Mouse (Mus musculus): Measurements from ENCODE around the gene Slc29a4.
A peak's percentile ranks its signal among the peaks of the same experiment; 100 is the strongest.

The Slc29a4 gene

DNA sequence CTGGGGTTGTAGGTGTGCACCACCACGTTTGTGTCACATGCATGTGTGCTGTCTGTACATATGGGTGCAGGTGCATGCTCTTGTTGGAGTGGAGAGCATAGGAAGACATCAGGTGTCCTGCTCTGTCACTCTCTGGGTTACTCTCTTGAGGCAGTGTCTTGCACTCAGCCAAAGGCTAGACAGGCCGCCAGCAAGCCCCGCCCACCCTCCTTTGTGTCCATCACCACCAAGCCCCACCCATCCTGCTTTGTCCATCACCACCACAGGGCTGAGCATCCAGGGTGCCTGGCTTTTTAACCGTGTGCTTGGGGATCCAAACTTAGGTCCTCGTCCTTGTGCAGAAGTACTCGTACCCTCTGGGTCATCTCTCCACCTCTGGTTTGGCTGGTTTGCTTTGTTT, 3.9 kb downstream of the Slc29a4 start:
- no peak for DNase-seq (ENCODE audit: low spot score)

DNA sequence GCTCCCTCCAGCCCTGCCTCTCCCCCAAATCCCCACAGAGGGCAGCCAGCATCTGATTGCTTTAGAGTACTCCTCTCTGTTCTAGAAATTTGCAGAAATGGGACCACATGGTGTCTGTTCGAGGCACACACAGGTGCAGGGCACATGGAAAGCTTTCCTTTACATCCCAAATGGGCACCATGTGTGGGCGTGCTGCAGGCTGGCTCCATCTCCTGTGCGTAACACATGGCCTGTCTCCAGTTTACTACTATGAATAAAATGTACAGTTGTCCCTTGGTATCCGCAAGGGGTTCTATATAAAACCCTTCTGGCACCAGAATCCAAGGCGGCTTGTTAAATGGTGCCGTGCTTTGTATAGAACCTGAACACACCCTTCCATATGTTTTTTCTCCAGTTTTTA, 4.6 kb downstream of the Slc29a4 start:
- peak; percentile 71 for DNase-seq (ENCODE audit: low spot score)

DNA sequence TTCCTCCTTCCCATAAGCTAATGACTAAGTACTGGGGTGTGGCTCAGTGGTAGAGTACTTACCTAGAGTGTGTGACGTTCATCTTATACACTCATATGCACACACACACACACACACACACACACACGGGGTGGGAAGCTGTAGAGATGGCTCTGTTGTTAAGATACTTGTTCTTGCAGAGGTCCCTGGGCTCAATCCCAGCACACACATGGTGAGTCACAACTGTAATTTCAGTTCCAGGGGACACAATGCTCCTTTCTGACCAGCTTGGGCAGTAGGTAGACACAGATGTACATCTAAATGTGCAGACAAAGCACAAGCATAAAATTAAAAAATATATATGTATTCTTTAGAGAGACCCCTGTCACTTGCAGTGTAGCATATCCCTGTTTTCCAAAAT, 5.4 kb downstream of the Slc29a4 start:
- DNase-seq (ENCODE audit: low spot score): no peak

DNA sequence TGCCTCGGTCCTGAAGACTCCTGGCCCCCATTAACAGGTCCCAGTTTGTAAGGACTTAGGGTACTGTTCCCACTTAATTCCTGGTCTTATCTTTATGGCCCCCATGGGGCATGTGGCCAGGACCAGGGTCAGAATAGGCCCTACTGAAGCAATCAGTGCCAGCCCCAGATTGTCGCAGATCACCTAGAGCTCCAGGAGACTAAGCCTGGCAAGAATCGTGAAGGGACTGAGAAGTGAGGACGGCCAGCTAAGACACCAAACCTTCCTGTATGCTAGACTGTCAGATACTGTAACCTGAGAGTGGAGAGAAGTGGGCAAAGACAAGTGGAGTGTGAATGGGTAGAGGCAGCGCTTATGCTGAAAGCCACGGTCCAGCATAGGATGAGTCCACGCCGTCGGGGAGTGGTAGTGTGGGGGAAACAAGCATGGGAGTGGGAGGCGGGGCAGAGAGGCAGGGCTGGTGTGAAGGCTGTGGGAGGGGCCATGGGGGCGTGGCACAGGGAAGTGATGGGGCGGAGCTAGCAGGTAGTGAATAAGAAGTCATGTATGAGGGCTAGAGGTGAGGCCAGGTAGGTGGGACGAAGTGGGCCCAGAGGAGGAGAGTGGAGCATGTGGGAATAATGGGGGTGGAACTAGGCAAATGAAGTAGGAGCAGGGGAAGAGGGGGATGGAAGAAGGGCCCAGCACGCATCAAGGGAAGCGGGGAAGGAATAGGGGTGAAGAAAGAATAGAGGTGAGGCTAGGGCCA, 8.7 kb downstream of the Slc29a4 start:
- DNase-seq (ENCODE audit: low spot score): no peak

DNA sequence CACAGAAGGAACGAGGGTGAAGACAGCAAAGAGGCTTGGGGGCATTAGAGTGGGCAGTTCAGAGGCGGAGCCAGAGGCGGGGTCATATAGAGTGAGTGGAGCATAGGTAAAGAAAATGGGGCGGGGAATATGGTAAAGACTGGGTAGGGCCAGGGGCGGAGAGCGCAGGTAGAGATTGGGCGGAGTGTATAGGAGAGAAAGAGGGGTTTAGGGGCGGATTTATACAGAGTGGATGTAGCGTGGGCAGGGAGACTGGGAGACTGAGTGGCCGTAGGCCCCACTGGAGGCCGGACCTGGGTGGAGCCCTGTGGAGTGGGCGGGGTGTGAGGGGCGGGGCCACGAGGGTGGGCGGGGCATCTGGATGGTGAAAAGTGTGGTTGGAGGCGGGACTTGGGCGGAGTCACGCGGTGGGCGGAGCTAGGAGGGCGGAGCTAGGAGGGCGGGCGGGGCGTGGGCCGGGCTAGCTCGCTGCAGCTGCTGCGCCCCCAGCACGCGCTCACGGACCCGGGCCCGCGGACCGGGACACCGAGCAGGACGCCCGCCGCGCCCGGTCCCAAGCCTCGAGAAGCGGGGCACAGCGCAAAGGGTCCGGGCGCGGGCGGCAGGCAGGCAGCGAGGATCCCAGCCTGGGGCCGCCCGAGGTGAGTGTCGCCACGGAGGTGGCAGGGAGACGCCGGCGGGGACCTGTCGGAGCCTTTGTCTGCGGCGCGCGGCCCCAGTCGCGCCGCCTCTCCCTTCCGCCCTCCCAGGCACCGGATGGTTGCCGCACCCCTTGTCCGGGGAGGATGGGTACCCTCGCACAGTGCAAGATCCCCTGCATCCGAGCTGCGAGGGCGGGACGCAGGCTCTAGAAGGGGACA, 9.6 kb downstream of the Slc29a4 start:
- no peak for DNase-seq (ENCODE audit: low spot score)

DNA sequence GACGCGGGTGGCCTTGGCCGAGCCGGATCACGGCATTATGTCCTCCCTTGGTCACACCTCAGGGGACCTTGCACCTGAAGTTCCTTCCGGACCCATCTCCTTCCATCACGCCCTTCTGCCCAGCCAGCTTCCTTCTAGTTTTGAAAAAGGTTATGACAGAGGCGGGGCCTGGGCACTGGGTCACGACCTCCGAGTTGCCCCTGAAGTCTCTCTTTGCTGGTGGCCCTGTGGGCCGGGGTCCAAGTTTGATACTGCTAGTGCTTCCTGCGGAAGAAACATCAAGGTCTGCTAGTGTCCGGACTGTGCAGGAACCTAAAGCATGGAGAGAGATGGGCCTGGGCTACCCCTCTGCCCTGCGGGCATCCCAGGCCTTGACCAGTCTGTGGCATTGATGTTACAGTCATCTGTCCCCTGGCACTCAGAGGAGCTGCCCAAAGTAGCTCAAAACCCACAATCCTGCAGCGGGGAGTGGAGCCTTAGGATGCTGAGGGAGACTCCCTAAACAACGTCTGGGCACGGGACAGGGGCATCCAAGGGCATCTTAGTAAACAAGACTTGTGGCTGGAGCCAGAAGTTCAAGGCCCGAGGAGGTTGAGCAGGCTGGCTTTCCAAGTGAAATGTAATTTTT, 10.3 kb downstream of the Slc29a4 start:
- no peak for DNase-seq (ENCODE audit: low spot score)

DNA sequence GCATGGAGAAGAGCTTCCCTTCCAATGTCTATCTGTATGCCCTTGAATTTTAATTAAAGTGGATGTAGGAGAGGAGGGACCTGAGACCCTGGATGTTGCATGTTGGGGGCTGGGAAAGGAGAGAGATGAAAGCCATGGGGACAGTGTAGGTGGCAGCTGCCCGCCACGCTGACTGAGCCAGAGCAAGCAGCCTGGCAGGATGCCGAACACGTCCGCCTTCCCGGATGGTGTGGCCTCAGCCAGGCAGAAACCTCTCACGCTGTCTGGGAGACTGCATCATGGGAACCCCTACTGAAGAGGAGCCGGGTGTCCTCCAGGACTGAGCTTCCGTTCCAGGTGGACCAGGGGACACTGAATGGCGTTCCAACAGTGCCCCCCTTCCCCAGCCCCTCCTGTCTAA, 11.3 kb downstream of the Slc29a4 start:
- peak; percentile 55 for DNase-seq (ENCODE audit: low spot score)

DNA sequence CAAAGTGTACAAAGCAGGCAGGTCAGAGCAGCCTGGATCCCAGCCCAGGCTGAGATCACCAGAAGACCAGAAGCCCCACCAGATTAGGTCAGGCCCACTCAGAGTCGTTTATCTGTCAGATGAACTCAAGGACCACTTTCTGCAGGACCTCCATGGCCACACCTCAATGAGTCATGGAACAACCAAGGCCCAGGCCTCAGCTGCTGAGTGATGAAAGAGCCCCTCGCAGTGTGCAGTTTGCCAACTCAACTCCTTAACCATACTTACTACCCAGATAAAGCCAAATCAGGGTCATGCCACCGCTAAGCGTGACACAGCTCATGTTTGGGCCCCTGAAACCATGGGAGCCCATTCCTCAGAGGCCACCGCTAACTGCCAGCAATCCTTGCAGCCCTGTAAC, 15.4 kb downstream of the Slc29a4 start:
- no peak for DNase-seq (ENCODE audit: low spot score)

DNA sequence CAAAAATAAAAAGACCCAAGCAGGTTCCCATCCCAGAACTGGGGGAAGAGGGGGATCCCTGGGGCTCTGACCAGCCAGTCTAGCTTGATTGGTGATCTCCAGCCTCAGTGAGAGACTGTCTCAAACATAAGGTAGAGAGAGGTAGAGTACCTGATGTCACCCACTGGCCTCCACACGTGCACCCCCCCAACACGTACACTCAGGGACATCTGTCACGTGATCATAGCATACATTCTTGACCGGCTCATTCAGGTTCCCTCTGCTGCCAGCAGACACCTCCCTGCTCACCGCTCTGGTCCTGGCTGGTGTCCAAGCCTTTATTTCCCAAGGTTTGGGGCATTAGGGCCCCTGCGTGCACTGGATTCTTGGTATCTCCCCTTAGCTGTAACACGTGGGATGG, 17.1 kb downstream of the Slc29a4 start:
- DNase-seq (ENCODE audit: low spot score): no peak

DNA sequence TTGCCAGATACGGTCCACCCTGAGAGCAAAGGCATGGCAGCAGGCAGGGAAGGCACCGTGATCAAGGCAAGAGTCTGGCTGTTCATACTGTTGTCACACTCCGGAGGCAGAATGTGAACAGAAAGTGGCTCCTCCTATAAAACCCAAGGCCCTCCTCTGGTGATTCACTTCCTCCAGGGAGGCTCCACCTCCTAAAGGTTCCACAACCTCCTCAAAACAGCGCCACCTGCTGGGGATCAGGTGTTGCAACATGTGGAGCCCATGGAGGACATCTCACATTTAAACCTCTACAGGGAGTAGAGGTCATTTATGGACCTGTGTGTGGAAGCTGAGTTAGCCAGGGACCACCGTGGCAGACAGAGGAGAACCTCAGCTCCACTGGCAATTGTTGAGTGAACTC, 20.1 kb downstream of the Slc29a4 start:
- DNase-seq (ENCODE audit: low spot score): no peak

DNA sequence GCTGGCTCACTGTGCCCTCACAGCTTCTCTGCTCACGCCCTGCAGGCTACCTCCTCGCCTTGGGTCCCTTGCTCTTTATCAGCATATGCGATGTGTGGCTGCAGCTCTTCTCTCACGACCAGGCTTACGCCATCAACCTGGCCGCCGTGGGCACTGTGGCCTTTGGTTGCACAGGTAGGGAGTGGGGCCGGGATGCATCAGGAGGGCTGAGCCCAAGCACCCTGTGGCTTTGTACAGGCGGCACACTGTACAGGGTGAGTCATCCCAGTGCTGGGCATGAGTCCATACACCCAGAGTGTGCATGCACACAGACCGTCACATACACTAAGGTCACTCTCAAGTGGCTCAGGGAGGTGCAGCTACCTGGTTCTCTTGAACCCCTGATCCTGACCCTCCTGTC, 21.7 kb downstream of the Slc29a4 start:
- no peak for DNase-seq (ENCODE audit: low spot score)

DNA sequence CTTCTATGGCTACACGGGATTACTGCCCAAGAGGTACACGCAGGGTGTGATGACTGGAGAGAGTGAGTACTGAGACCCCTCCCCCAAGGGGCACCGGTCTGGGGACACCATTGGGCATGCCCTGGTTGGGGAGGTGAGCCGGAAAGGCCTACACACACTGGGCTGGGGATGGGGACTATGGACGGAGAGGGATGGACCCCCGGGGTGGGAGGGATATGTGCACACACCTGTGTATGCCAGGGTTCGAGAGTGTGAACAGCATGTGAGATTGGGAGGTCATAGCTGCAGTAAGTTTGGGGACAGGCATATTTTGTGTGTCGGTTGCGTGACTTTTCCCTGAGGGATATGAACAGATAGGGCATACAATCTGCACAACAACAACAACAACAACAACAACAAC, 22.7 kb downstream of the Slc29a4 start:
- no peak for DNase-seq (ENCODE audit: low spot score)

DNA sequence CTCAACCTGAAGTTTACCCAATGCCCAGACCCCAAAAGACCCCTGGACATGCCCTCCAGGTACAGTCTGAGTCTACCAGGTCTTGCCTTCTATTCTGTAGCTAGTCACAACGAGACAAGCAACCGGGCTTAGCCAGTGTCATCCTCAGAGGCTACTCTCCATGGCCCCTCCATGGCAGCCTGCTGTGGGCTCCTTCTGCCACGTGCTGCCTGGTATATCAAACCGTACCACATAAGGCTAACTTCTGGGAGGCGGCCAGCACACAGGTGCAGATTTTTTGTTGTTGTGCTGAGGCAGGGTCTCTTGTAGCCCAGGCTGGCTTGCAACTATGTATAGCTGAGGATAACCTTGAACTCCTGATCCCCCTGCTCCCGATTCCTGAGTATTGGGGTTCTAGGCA, 23.7 kb downstream of the Slc29a4 start:
- DNase-seq (ENCODE audit: low spot score): no peak

DNA sequence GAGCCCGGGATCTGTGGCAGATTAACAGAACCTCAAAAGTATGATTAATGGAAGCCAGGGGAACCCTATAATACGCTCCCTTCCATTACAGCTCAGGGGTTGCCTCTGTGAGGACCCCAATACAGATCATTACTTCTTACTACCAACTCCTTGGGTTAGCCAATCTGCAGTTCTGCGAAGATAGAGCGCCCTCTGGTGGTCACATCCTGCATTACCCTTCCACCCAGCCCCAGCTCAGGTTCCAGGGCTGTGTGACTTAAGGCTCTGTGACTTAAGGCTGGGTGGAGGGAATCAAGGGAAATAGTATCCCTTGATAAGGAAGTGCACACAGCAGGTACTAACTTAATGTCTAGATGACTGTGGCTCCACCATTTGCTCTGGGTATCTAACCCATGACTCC, 25.7 kb downstream of the Slc29a4 start:
- peak; percentile 82 for DNase-seq (ENCODE audit: low spot score)

DNA sequence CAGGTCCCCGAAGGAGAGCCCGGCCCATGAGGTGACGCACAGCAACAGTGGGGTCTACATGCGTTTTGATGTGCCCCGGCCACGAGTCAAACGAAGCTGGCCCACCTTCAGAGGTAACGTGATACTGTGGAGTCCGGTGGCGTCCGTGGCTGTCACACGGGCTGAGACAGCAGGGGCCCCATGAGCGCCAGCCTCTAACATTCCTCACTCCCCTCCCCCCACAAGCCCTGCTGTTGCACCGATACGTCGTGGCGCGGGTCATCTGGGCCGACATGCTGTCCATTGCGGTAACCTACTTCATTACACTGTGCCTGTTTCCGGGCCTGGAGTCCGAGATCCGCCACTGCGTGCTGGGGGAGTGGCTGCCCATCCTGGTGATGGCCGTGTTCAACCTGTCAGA, 26.2 kb downstream of the Slc29a4 start:
- DNase-seq (ENCODE audit: low spot score): no peak

DNA sequence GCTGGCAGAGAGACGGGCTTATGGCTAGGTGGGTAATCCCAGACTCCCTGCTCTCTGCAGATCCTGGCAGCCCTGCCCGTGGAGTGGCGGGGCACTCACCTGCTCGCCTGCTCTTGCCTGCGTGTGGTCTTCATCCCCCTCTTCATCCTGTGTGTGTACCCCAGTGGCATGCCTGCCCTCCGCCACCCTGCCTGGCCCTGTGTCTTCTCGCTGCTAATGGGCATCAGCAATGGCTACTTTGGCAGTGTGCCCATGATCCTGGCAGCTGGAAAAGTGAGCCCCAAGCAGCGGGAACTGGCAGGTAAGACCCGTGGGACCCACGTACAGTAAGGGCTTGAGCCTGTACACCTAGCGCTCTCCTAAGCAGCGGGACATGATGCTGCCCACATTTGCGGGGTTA, 27.6 kb downstream of the Slc29a4 start:
- no peak for DNase-seq (ENCODE audit: low spot score)

DNA sequence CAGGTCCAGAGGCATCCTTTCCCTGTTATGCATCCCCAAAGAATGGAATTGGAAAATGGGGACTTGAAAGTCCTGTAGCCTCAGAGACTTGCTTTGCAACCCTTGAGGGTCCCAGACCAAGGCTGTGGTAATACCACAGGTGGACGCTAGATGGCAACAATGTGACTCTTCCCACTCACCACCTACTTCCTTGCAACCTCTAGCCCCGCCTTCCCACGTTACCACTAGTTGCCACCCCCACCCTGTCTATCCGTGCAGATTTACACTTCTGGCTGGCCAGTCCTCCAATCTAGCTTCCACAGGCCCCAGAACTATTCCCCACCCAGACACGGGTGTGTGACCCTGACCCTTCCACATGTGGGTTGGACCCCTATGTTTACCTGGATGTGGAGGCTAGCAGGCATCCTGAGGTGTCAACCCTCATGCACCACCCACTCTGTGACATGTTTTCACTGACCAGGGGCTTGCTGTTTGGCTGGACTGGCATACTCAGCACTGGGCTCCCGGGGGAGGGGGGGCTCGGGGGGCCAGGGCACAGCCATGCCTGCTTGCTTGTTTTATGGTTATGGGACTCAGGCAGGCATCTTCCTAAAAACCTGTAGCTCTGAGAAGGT, 31.3 kb downstream of the Slc29a4 start:
- DNase-seq (ENCODE audit: low spot score): peak; percentile 70

DNA sequence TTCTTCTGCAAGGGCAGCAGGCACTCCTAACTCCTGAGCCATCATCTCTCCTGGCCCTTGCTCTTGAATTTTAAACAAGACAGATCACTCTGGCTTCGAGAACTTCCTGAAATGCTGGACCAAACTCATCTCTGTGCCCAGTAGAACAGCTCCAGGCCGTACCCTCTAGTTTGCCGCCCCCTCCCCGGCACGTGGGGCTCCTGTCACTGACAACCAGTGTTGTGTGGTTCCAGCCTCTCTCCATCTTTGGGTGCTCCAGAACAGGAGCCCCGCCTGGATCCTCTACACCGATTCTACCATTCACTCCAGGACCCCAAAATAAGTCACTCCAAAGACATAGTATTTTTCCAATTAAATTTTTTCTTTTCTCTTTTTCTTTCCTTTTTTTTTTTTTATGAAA, 32.0 kb downstream of the Slc29a4 start:
- DNase-seq (ENCODE audit: low spot score): no peak

DNA sequence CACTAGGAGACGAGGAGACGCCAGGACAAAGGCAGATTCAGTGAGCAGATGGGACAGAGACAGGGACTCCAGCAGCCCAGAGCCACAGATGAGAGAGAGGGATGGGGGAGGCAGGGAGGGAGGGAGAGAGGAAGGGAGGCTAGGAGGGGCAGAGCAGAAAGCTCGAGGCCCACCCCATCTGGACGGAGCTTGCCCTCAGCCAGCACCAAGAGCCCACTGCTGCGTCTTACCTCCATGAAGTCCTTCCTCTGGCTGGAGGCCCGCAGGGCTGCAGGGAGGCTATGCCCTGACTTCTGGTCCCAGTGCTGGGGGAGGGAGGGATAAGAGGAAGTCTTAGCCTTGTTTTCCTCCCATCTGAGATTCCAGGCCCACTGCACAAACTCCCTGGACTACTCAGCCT, 34.4 kb downstream of the Slc29a4 start:
- DNase-seq (ENCODE audit: low spot score): no peak

DNA sequence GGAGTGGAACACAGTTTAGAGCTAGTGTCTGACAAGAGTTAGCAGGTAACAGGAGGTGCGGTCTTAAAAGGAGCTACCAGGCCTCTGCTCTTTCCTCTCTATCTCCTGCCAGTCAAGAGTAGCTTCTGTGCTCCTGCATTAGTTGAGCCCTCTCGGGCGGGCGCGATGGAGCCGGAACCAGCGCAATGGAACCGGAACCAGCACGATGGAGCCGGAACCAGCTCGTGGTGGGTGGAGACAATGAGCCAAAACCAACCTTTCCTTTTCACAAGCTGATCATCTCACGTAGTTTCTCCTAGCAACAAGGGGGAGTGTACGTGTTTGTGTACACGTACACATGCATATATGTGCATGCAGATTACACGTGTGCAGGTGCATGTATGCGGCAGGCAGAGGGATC, 36.0 kb downstream of the Slc29a4 start:
- DNase-seq (ENCODE audit: low spot score): no peak

DNA sequence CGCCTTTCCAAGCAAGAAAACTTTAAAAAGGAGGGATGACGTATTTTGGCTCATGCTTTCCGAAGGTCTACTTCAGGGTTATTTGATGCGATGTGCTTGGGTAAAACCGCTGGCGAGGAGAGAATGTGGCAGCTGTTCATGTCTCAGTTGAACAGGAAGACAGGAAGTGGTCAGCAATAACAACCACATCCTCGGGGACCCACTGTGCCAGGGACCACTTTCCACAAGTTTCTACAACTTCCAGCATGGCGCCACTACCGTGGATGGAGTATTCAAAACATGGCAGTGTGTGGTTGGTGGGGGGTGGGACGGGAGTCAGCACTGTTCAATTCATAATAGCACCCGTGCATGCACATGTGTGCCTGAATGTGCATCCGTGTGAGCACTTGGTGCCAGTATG, 38.0 kb downstream of the Slc29a4 start:
- DNase-seq (ENCODE audit: low spot score): no peak

DNA sequence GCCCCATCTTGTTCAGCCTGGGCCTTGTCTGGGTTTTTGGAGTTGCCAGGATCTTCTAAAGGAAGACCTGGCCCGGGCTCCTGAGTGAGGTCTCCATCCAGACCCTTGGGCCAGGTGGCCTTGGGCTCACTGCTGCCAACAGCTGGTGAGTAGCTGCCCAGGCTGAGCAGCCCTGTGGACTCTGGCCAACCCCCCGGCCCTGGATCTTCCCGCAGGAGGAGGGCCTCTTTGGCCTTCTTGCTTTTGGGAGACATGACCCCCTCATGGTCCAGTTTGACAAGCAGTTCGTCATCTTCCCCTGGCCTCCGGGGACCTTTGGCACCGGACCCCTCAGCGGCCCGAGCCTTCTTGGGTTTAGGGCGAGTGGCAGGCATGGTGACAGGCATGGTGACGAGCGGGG, 39.6 kb downstream of the Slc29a4 start:
- DNase-seq (ENCODE audit: low spot score): no peak

DNA sequence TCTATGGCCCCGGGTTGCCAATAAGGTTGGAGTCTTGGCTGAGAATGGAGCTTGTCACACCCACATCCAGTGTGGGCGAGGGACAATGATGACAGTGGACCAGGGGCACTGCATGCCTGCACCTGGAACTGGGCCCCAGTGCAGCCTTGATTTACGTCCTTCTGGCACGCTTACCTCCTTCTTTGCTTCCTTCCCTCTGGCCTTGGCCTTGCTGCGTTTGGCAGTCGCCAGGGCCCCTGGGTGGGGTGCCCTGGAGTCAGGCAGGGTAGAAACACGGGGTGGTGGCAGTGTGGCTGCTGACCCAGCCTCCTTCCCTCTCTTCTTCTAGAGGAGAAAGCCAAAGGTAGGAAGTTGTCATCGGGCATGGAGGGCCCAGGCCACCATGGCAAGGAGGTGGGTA, 47.6 kb downstream of the Slc29a4 start:
- no peak for DNase-seq (ENCODE audit: low spot score)
